Mouse (Mus musculus) embryo, embryonic 10 days (tissue): ENCODE measurements at regions not wholly inside any gene's neighbourhood (a gene's known extent, or its start where the extent isn't known, plus 50 kb on each side); places are given as distances from the start of the nearest gene placed in this dataset.

Source experiments
- DNase-seq: peaks from one replicate; pipeline ENCODE4 v3.0.0-alpha.2; 2015; ENCODE audit warnings: low spot score

DNA sequence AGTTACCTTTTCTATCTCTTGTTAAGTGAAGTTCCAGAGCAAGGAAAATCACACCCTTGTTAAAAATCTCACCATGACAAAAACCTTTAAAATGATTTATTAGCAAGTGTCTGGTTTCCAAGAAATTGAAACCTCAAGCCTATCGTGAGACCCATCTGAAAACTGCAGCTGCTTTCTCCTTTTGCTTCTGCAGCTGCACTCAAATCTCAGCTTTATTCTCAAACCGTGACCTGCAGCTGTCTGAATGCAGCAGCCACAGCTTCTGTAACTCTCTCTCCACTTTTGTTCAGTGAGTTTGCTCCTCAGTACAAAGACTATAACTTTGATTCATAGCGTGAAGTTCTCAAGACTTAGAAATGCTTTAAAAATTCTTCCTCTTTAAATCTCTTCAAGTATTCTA lies 713.3 kb upstream of the Pom121l12 start:
- peak; percentile 25 for DNase-seq

DNA sequence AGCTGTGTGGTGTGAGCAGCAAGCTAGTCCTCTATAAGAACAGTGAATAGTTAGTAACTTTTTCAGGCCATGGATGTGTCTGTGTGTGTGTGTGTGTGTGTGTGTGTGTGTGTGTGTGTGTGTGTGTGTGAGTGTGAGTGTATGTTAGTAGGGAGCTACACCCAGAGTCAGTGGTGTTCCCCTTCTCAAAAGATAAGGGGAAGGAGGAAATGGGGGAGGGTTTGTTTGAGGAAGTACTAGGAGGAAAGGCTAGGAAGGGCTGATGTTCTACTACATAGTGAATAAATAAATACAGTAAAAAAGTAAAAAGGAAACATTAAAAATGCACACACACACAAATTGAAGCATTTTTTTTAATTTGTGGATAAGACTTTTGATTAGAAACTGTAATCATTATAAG lies 705.8 kb upstream of the Pom121l12 start:
- DNase-seq: no peak
